In the genomic region with DNA sequence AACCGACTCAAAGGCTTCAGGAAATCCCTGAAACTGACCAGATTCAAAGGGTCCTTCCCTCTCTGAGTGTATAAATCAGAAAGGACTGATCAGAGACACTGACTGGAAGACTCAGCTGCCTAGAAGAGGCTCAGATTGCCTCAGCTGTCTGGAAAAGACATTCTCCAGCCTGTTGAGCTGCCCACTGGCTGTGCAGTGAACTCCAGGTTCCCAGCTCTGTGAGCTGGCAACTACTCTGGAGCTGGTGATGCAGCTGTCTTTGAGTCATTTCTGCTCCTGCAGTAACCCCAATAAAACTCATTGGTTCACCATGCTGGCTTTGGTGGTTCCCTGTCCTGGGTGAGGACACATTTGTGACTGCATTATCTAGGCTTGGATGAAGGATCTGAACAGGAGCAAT, we compare ENCODE assay signal across 34 mouse cellular contexts.
"Had no signal": no experiment of that assay in that cellular context is flagged by ENCODE, and none has a peak within 500 bp of the region (broad histone marks: within the 10 kb centered on the region; RNA-seq: fewer than 3 reads in every experiment).

No protein-coding gene starts in this region.

- H3K9ac ChIP-seq: heart, embryonic 12.5 days; heart, embryonic 13.5 days; heart, embryonic 15.5 days; hindbrain, embryonic 12.5 days; hindbrain, embryonic 13.5 days; hindbrain, embryonic 14.5 days; hindbrain, embryonic 15.5 days; intestine, embryonic 15.5 days; kidney, embryonic 15.5 days had no signal

- ATAC-seq: hindbrain, embryonic 16.5 days; hindbrain, postnatal 0 days; inflammation-experienced regulatory T-cells, adult 6 months; intestine, embryonic 15.5 days; intestine, embryonic 16.5 days; intestine, postnatal 0 days had no signal

- DNase-seq: heart, adult 2 months; heart, postnatal 10 days; heart, postnatal 14 days; heart, postnatal 36 days; heart, postnatal 4 days; kidney, adult 11 months; kidney, adult 18-20 months; kidney, adult 2 months; kidney, adult 8-10 months; kidney, adult 9 months; kidney, postnatal 14 days; kidney, postnatal 25 days; kidney, postnatal 36 days; kidney, postnatal 4 days; layer of hippocampus, adult 9-11 months had no signal

- H3K4me2 ChIP-seq: heart, embryonic 11.5 days; heart, embryonic 12.5 days; heart, embryonic 13.5 days; heart, embryonic 15.5 days; hindbrain, embryonic 12.5 days; hindbrain, embryonic 13.5 days; hindbrain, embryonic 14.5 days; hindbrain, embryonic 15.5 days; intestine, embryonic 15.5 days; kidney, embryonic 15.5 days had no signal

- H3K4me3 ChIP-seq: heart, adult 2 months; heart, embryonic 10.5 days; heart, embryonic 12.5 days; heart, embryonic 13.5 days; heart, embryonic 15.5 days; hindbrain, embryonic 10.5 days; hindbrain, embryonic 12.5 days; hindbrain, embryonic 13.5 days; hindbrain, embryonic 15.5 days; intestine, embryonic 15.5 days; kidney, embryonic 15.5 days; layer of hippocampus, adult 2 months had no signal

- H3K9me3 ChIP-seq: heart, embryonic 10.5 days; heart, embryonic 12.5 days; heart, embryonic 13.5 days; heart, embryonic 15.5 days; hindbrain, embryonic 10.5 days; hindbrain, embryonic 12.5 days; hindbrain, embryonic 13.5 days; hindbrain, embryonic 15.5 days; intestine, embryonic 15.5 days; kidney, embryonic 15.5 days had no signal

- H3K36me3 ChIP-seq: heart, embryonic 13.5 days; heart, embryonic 15.5 days; hindbrain, embryonic 12.5 days; hindbrain, embryonic 13.5 days; hindbrain, embryonic 15.5 days; intestine, embryonic 15.5 days; kidney, embryonic 15.5 days had no signal

- H3K27me3 ChIP-seq: heart, embryonic 12.5 days; heart, embryonic 13.5 days; heart, embryonic 15.5 days; hindbrain, embryonic 12.5 days; hindbrain, embryonic 13.5 days; hindbrain, embryonic 15.5 days; intestine, embryonic 15.5 days; kidney, embryonic 15.5 days had no signal

- H3K27ac ChIP-seq: heart, adult 2 months; heart, embryonic 10.5 days; heart, embryonic 13.5 days; heart, embryonic 15.5 days; hindbrain, embryonic 10.5 days; hindbrain, embryonic 12.5 days; hindbrain, embryonic 13.5 days; hindbrain, embryonic 14.5 days; hindbrain, embryonic 15.5 days; hindbrain, postnatal 0 days; kidney, embryonic 15.5 days; kidney, postnatal 0 days; layer of hippocampus, adult 2 months had no signal
